Mouse (Mus musculus) kidney, postnatal 0 days (tissue): ENCODE measurements around the gene Cyp4a12a. TPM values are rescaled to one million over a fixed set of nuclear protein-coding genes. Genes with fewer than 3 reads are reported as not detected.
A peak's percentile ranks its signal among the peaks of the same experiment; 100 is the strongest.
"Not testable (repeated sequence)": the region's sequence is repeated elsewhere in the genome, so short reads cannot be mapped to it uniquely, and the experiment has no call there.

Experiments
- ATAC-seq: fragments of 200-750 bp; cut with Nextera tagmentation; replicated peaks from 2 replicates; pipeline ENCODE4 v1.8.0; 2017; ENCODE audit warnings: low read depth, moderate number of reproducible peaks, moderate TSS enrichment, moderate library complexity; ENCODE audit not compliant: low FRiP score
- DNase-seq: peaks from one replicate; pipeline ENCODE4 v3.0.0-alpha.2; 2016; ENCODE audit warnings: low spot score
- H3K27ac ChIP-seq: fragments of 300-500 bp; sonication (generic); 2 replicates; pipeline ENCODE4 v1.5.1; 2014; ENCODE audit warnings: mild to moderate bottlenecking
- H3K27me3 ChIP-seq: fragments of 300-500 bp; sonication (generic); 2 replicates; pipeline ENCODE4 v1.6.1; 2014; ENCODE audit warnings: low read length, mixed read lengths; ENCODE audit not compliant: insufficient read depth
- H3K36me3 ChIP-seq: fragments of 300-500 bp; sonication (generic); 2 replicates; pipeline ENCODE4 v1.6.1; 2014; ENCODE audit warnings: low read length, mixed read lengths; ENCODE audit not compliant: insufficient read depth
- H3K4me1 ChIP-seq: fragments of 300-500 bp; sonication (generic); replicated peaks from 2 replicates; pipeline ENCODE4 v1.6.1; 2014; ENCODE audit warnings: antibody characterized with exemption, low read length, mixed read lengths; ENCODE audit not compliant: insufficient read depth
- H3K4me2 ChIP-seq: fragments of 300-500 bp; sonication (generic); 2 replicates; pipeline ENCODE4 v1.6.1; 2014; ENCODE audit warnings: mild to moderate bottlenecking, low read length, moderate library complexity, mixed read lengths
- H3K4me3 ChIP-seq: fragments of 300-500 bp; sonication (generic); replicated peaks from 2 replicates; pipeline ENCODE4 v1.5.1; 2014; ENCODE audit warnings: low read depth, low read length
- H3K9ac ChIP-seq: fragments of 300-500 bp; sonication (generic); 2 replicates; pipeline ENCODE4 v1.6.1; 2014; ENCODE audit warnings: low read depth, low read length
- H3K9me3 ChIP-seq: fragments of 300-500 bp; sonication (generic); replicated peaks from 2 replicates; pipeline ENCODE4 v1.6.1; 2016; ENCODE audit warnings: low read length, inconsistent platforms, mixed read lengths
- CTCF ChIP-seq: IDR thresholded peaks from 2 replicates; pipeline ENCODE4 v1.5.1; 2016; ENCODE audit warnings: antibody characterized with exemption, low read depth, mild to moderate bottlenecking, moderate library complexity
- WGBS: fragments of 180-500 bp; shearing (Covaris S2); extraction: QIAGEN DNeasy Blood & Tissue Kit; methylation state at CpG from one replicate; pipeline ENCODE4 v1.1.7; 2014; 5-methylcytosine and 5-hydroxymethylcytosine counted together
- polyA plus RNA-seq: library from polyadenylated mRNA; unstranded; fragments of >200 nt; fragmentation: Nextera tagmentation; extraction: Ambion mirVana; gene quantifications from 2 replicates; pipeline ENCODE4 v1.2.1, GENCODE M21; 2015

Gene Cyp4a12a
- polyA plus RNA-seq, result 0.04 and 0.06 TPM in 2 replicates

- not testable (repeated sequence) for H3K27me3 ChIP-seq, ATAC-seq, H3K9me3 ChIP-seq, H3K9ac ChIP-seq, H3K27ac ChIP-seq, H3K4me1 ChIP-seq, DNase-seq, H3K4me2 ChIP-seq, H3K4me3 ChIP-seq, H3K36me3 ChIP-seq
These were observed at the start of gene Cyp4a12a for GRCm38 (mm10) chr4:115298746-115299145. Gene Cyp4a12a, plus strand, starts transcription at chr4:115299046.

- not testable (repeated sequence) for H3K27me3 ChIP-seq, H3K4me2 ChIP-seq, H3K36me3 ChIP-seq, H3K9ac ChIP-seq, ATAC-seq, H3K4me3 ChIP-seq, H3K27ac ChIP-seq, DNase-seq, H3K4me1 ChIP-seq, H3K9me3 ChIP-seq
- WGBS, result 82% methylated on average over 3 of the region's 4 CpGs
These were observed 33.9 kb upstream of the Cyp4a12a start for GRCm38 (mm10) chr4:115264687-115265569.

- DNase-seq, H3K4me3 ChIP-seq, H3K9me3 ChIP-seq, H3K27ac ChIP-seq, ATAC-seq, H3K27me3 ChIP-seq, H3K9ac ChIP-seq, H3K36me3 ChIP-seq, H3K4me1 ChIP-seq, H3K4me2 ChIP-seq: not testable (repeated sequence)
- 67% methylated on average over 2 of the region's 3 CpGs for WGBS
These were observed 20.4 kb upstream of the Cyp4a12a start for GRCm38 (mm10) chr4:115278215-115278982.

- no peak overlapping the region for H3K27ac ChIP-seq
- no peak overlapping the region for H3K4me3 ChIP-seq
- no peaks in the 10 kb centered on the region for H3K27me3 ChIP-seq
- no peak for DNase-seq
- H3K4me1 ChIP-seq, result no peaks in the 10 kb centered on the region
- no peak overlapping the region for H3K9ac ChIP-seq
- ATAC-seq, result no peak
- H3K36me3 ChIP-seq, result no peaks in the 10 kb centered on the region
- no peak for TF ChIP-seq CTCF
- H3K4me2 ChIP-seq, result peak overlapping the region; percentile 56; the same call in 1 of the 2 replicates
- H3K9me3 ChIP-seq, result no peaks in the 10 kb centered on the region
These were observed 18.5 kb upstream of the Cyp4a12a start for GRCm38 (mm10) chr4:115280342-115280741.

DNA sequence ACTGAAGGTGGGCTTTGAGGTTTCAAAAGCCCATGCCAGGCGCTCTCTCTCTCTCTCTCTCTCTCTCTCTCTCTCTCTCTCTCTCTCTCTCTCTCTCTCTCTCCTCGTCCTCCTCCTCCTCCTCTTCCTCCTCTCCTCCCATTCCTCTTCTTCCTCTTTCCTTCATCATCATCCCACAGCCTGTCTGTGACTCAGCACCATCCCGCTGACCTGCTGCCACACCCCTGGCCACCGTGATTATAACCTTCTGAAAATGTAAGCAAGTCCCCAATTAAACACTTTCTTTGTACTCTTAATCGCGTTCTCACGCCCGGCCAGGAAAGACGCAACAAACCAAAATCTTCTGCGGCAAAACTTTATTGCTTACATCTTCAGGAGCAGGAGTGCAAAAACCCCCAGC lies 18.1 kb upstream of the Cyp4a12a start:
- 15% methylated on average over 10 of the region's 10 CpGs for WGBS
- ATAC-seq, H3K4me1 ChIP-seq, H3K27me3 ChIP-seq, H3K27ac ChIP-seq, DNase-seq, H3K9me3 ChIP-seq, H3K36me3 ChIP-seq: not testable (repeated sequence)
- 0 out of 2 replicates have a peak overlapping the region, but pooled peaks have one; percentile 35 for H3K9ac ChIP-seq
- H3K4me2 ChIP-seq, result peak overlapping the region; percentile 56
- H3K4me3 ChIP-seq, result peak overlapping the region; percentile 28

- H3K36me3 ChIP-seq, H3K27ac ChIP-seq, H3K4me1 ChIP-seq, H3K9me3 ChIP-seq, H3K27me3 ChIP-seq: not testable (repeated sequence)
- peak; percentile 54 for DNase-seq
- 16% methylated on average over 20 of the region's 23 CpGs for WGBS
- H3K4me2 ChIP-seq, result peak overlapping the region; percentile 56
- H3K9ac ChIP-seq, result 0 out of 2 replicates have a peak overlapping the region, but pooled peaks have one; percentile 35
- peak; percentile 65; the same call in 1 of the 2 replicates for ATAC-seq
- peak; percentile 33; the same call in 1 of the 2 replicates for TF ChIP-seq CTCF
- H3K4me3 ChIP-seq, result peak overlapping the region; percentile 28
These were observed 17.5 kb upstream of the Cyp4a12a start for GRCm38 (mm10) chr4:115281231-115281767.

DNA sequence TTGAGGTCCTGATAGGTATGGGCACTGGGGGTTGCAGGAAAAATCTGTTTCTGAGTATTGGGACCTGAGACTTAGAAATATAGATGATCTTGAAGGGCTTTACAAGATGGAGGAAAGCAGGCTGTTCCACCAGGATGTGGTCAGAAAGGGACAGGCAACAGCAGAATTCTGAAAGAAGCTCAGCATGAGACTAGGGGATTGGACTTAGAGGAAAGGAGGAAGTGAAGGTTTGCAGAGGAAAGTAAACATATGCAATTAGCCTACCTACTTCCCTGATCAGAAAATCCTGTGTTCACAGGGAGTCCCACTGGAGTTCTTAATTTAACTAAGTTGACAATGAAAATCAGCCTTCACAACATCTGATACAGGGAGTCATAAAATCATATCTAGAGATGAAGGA lies 26.9 kb downstream of the Cyp4a12a start:
- H3K9ac ChIP-seq, result not testable (repeated sequence)

DNA sequence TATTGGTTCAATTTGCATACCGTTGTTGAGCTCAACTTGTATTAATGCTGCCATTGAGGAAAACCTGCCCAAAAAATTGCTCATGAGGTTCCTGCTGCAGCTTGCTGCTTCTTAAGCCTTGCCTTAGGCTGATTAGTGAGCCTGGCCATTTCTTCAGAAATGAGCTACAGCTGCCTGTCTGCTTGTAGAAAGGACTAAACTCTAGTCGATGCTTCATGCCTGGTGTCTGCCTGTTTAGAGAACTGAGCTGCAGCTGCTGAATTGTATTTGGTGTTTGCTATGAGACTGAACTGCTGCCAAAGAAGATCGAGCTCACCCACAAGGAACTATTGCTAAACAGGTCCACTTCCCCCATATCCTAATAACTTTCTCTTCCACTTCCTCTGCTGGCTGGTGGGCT lies 66.8 kb downstream of the Cyp4a12a start:
- 96% methylated on average over 3 of the region's 3 CpGs for WGBS
- not testable (repeated sequence) for H3K27me3 ChIP-seq, H3K27ac ChIP-seq, ATAC-seq, H3K4me2 ChIP-seq, H3K9me3 ChIP-seq, H3K9ac ChIP-seq, H3K36me3 ChIP-seq, DNase-seq, H3K4me3 ChIP-seq, H3K4me1 ChIP-seq

More for the DNA sequence above, 26.9 kb downstream of the Cyp4a12a start:
- not testable (repeated sequence) for H3K36me3 ChIP-seq, H3K4me1 ChIP-seq, H3K27me3 ChIP-seq, ATAC-seq, H3K9me3 ChIP-seq, H3K4me3 ChIP-seq, H3K27ac ChIP-seq, DNase-seq, H3K4me2 ChIP-seq
